Comparison of ENCODE assay signal across 8 mouse cellular contexts in genomic region chr13:94595701-94596361, GRCm38 (mm10).
A peak's percentile ranks its signal among the peaks of the same experiment; 100 is the strongest.
DNase-seq lines count a peak whose midpoint lies in the region; ATAC-seq and TF ChIP-seq lines count a peak whose summit lies in the region.

No protein-coding gene starts in this region.

- no peak overlapping the region for H3K9ac ChIP-seq in midbrain, embryonic 14.5 days (replicated peaks; ENCODE audit: low read length)

- H3K4me1 ChIP-seq in embryonic facial prominence, embryonic 10.5 days = peaks cover 16% of the 10 kb centered on the region
- H3K4me1 ChIP-seq in hindbrain, embryonic 10.5 days (replicated peaks) = peaks cover 17% of the 10 kb centered on the region
- H3K4me1 ChIP-seq in midbrain, embryonic 14.5 days (ENCODE audit: control insufficient read depth, insufficient read depth, low read length) = peaks cover 11% of the 10 kb centered on the region; the same call in 1 of the 2 replicates

- ATAC-seq in midbrain, embryonic 14.5 days (ENCODE audit: low FRiP score, low TSS enrichment) = peak; percentile 76

- intact Hi-C loops in left cerebral cortex, adult 2 months (cut with DNase I) = loop anchor here (5.0 kb wide), 1 partner anchor 271 kb away; no protein-coding TSS in a partner anchor

- peak overlapping the region; percentile 50 for H3K4me2 ChIP-seq in midbrain, embryonic 14.5 days (ENCODE audit: low read length)

- peak overlapping the region; percentile 17 for H3K4me3 ChIP-seq in left cerebral cortex, adult 2 months
- peak overlapping the region; percentile 55 for H3K4me3 ChIP-seq in embryonic facial prominence, embryonic 10.5 days
- peak overlapping the region; percentile 42 for H3K4me3 ChIP-seq in hindbrain, embryonic 10.5 days
- peak overlapping the region; percentile 21; the same call in 1 of the 2 replicates for H3K4me3 ChIP-seq in midbrain, embryonic 14.5 days (replicated peaks; ENCODE audit: low read depth, low read length)

- H3K27me3 ChIP-seq in embryonic facial prominence, embryonic 10.5 days (replicated peaks; ENCODE audit: low read depth, poor library complexity, severe bottlenecking) = peaks cover 97% of the 10 kb centered on the region
- peaks cover 100% of the 10 kb centered on the region for H3K27me3 ChIP-seq in hindbrain, embryonic 10.5 days (ENCODE audit: insufficient read depth, poor library complexity, severe bottlenecking)
- H3K27me3 ChIP-seq in midbrain, embryonic 14.5 days (ENCODE audit: control insufficient read depth, insufficient read depth, low read length) = peaks cover 83% of the 10 kb centered on the region

- H3K36me3 ChIP-seq in embryonic facial prominence, embryonic 10.5 days (replicated peaks) = no peaks in the 10 kb centered on the region
- H3K36me3 ChIP-seq in hindbrain, embryonic 10.5 days = no peaks in the 10 kb centered on the region
- H3K36me3 ChIP-seq in midbrain, embryonic 14.5 days (ENCODE audit: control insufficient read depth, insufficient read depth, low read length) = no peaks in the 10 kb centered on the region

- no peak for TF ChIP-seq CTCF in left cerebral cortex, adult 2 months (IDR thresholded peaks at IDR 0.05)

- under 1% methylated on average over 38 of the region's 38 CpGs for WGBS in embryonic facial prominence, embryonic 10.5 days
- 1% methylated on average over 38 of the region's 38 CpGs for WGBS in hindbrain, embryonic 10.5 days
- under 1% methylated on average over 38 of the region's 38 CpGs for WGBS in midbrain, embryonic 14.5 days

- no peak overlapping the region for H3K27ac ChIP-seq in left cerebral cortex, adult 2 months
- H3K27ac ChIP-seq in embryonic facial prominence, embryonic 10.5 days (replicated peaks) = no peak overlapping the region
- H3K27ac ChIP-seq in hindbrain, embryonic 10.5 days = peak overlapping the region; percentile 54; the same call in 1 of the 2 replicates
- H3K27ac ChIP-seq in midbrain, embryonic 14.5 days (replicated peaks; ENCODE audit: low read depth, low read length) = no peak overlapping the region

- DNase-seq in left cerebral cortex, adult 2 months (ENCODE audit: extremely low spot score in 1 of 2, low spot score in 2 of 2) = no peak
- no peak for DNase-seq in left cerebral cortex, adult 9 months (ENCODE audit: low spot score in 2 of 2)
- DNase-seq in embryonic facial prominence, embryonic 10.5 days (ENCODE audit: low spot score) = peak; percentile 62
- peak; percentile 45 for DNase-seq in hindbrain, embryonic 10.5 days (ENCODE audit: low spot score)
- DNase-seq in midbrain, embryonic 14.5 days = peak; percentile 74
- no peak for DNase-seq in urinary bladder, postnatal 25 days (ENCODE audit: low spot score)
- DNase-seq in natural killer cell, adult 2 months (ENCODE audit: low spot score in 2 of 2) = no peak
- DNase-seq in urinary bladder, adult 18-20 months (ENCODE audit: low spot score in 2 of 2) = no peak

- H3K9me3 ChIP-seq in embryonic facial prominence, embryonic 10.5 days = no peaks in the 10 kb centered on the region
- H3K9me3 ChIP-seq in hindbrain, embryonic 10.5 days = no peaks in the 10 kb centered on the region
- H3K9me3 ChIP-seq in midbrain, embryonic 14.5 days (ENCODE audit: control insufficient read depth, low read length) = no peaks in the 10 kb centered on the region

Comparison
In these comparisons a context has a peak if more than half of its experiments do, and no peak if none do; other contexts are left out.
1. DNase-seq: peak in embryonic facial prominence, embryonic 10.5 days (single experiment), hindbrain, embryonic 10.5 days (single experiment) and midbrain, embryonic 14.5 days (single experiment); none in left cerebral cortex, adult 2 months (0 of 2), left cerebral cortex, adult 9 months (0 of 2), urinary bladder, postnatal 25 days (single experiment), natural killer cell, adult 2 months (0 of 2) and urinary bladder, adult 18-20 months (0 of 2).
2. Peak in every context shown above with its lines, with median percentiles within 50 percentile points of each other: H3K4me3 ChIP-seq.